Mouse (Mus musculus) cerebellum, postnatal 10 days (tissue): ENCODE results near the gene Stk35.
A peak's percentile ranks its signal among the peaks of the same experiment; 100 is the strongest.
"Not testable (repeated sequence)": the region's sequence is repeated elsewhere in the genome, so short reads cannot be mapped to it uniquely, and the experiment has no call there.

Experiments used
- DNase-seq, 2 experiments: peaks; one replicate each; pipeline ENCODE4 v3.0.0; 2021; ENCODE audit warnings: mixed read lengths in 2 of 2

Gene Stk35

GRCm38 (mm10) chr2:129838321-129838720, 38.0 kb downstream of the Stk35 start:
- DNase-seq, result no peak

- peak; percentile 38 to 48 for DNase-seq
Measured at GRCm38 (mm10) chr2:129845826-129846225, 45.5 kb downstream of the Stk35 start.

GRCm38 (mm10) chr2:129846501-129846900, 46.2 kb downstream of the Stk35 start:
- DNase-seq, result no peak

GRCm38 (mm10) chr2:129849078-129849477, 48.8 kb downstream of the Stk35 start:
- DNase-seq, result not testable (repeated sequence)

GRCm38 (mm10) chr2:129851512-129851911, 51.2 kb downstream of the Stk35 start:
- no peak for DNase-seq

- peak; percentile 36 to 40 for DNase-seq
Measured at GRCm38 (mm10) chr2:129863256-129863655, 62.9 kb downstream of the Stk35 start.

- peak; percentile 62 to 72 for DNase-seq
Measured at GRCm38 (mm10) chr2:129864958-129865357, 64.6 kb downstream of the Stk35 start.

GRCm38 (mm10) chr2:129869151-129869550, 68.8 kb downstream of the Stk35 start:
- DNase-seq, result no peak

GRCm38 (mm10) chr2:129871246-129871645, 70.9 kb downstream of the Stk35 start:
- DNase-seq, result no peak

- peak in 1 of 2 experiments; percentile 28 for DNase-seq
Measured at GRCm38 (mm10) chr2:129872071-129872470, 71.8 kb downstream of the Stk35 start.

- peak; percentile 93 to 96 for DNase-seq
Measured at GRCm38 (mm10) chr2:129873489-129873888, 73.2 kb downstream of the Stk35 start.

GRCm38 (mm10) chr2:129874084-129874483, 73.8 kb downstream of the Stk35 start:
- peak; percentile 55 to 71 for DNase-seq

- DNase-seq, result no peak
Measured at GRCm38 (mm10) chr2:129874509-129875095, 74.3 kb downstream of the Stk35 start.

GRCm38 (mm10) chr2:129876935-129877334, 76.6 kb downstream of the Stk35 start:
- no peak for DNase-seq

- DNase-seq, result peak; percentile 76 to 80
Measured at GRCm38 (mm10) chr2:129879817-129880216, 79.5 kb downstream of the Stk35 start.

GRCm38 (mm10) chr2:129880226-129880625, 79.9 kb downstream of the Stk35 start:
- no peak for DNase-seq

- DNase-seq, result no peak
Measured at GRCm38 (mm10) chr2:129881886-129882285, 81.6 kb downstream of the Stk35 start.
